Mouse (Mus musculus): ENCODE measurements at regions not wholly inside any gene's neighbourhood (a gene's known extent, or its start where the extent isn't known, plus 50 kb on each side); places are given as distances from the start of the nearest gene placed in this dataset.

- no peak for DNase-seq (ENCODE audit: low read depth)
Measured at GRCm38 (mm10) chr7:65772845-65773244, 81.9 kb downstream of the Tm2d3 start.

- peak; percentile 54 for DNase-seq (ENCODE audit: low read depth)
Measured at GRCm38 (mm10) chr7:65773948-65774347, 83.0 kb downstream of the Tm2d3 start.

- peak; percentile 47 for DNase-seq (ENCODE audit: low read depth)
Measured at GRCm38 (mm10) chr7:65774388-65775015, 83.5 kb downstream of the Tm2d3 start.

GRCm38 (mm10) chr7:65775016-65775415, 84.0 kb downstream of the Tm2d3 start:
- DNase-seq (ENCODE audit: low read depth): no peak

GRCm38 (mm10) chr7:65779716-65780372, 81.7 kb upstream of the Pcsk6 start:
- DNase-seq (ENCODE audit: low read depth): no peak

- no peak for DNase-seq (ENCODE audit: low read depth)
Measured at GRCm38 (mm10) chr7:65780578-65781370, 80.8 kb upstream of the Pcsk6 start.

GRCm38 (mm10) chr7:65782024-65782423, 79.5 kb upstream of the Pcsk6 start:
- DNase-seq (ENCODE audit: low read depth): peak; percentile 69

- DNase-seq (ENCODE audit: low read depth): no peak
Measured at GRCm38 (mm10) chr7:65783773-65784172, 77.8 kb upstream of the Pcsk6 start.

- DNase-seq (ENCODE audit: low read depth): no peak
Measured at GRCm38 (mm10) chr7:65786916-65787315, 74.6 kb upstream of the Pcsk6 start.

- DNase-seq (ENCODE audit: low read depth): no peak
Measured at GRCm38 (mm10) chr7:65787849-65788248, 73.7 kb upstream of the Pcsk6 start.

GRCm38 (mm10) chr7:65790264-65790663, 71.3 kb upstream of the Pcsk6 start:
- no peak for DNase-seq (ENCODE audit: low read depth)

GRCm38 (mm10) chr7:65792187-65792823, 69.2 kb upstream of the Pcsk6 start:
- no peak for DNase-seq (ENCODE audit: low read depth)

GRCm38 (mm10) chr7:65802306-65802705, 59.2 kb upstream of the Pcsk6 start:
- peak; percentile 65 for DNase-seq (ENCODE audit: low read depth)

- no peak for DNase-seq (ENCODE audit: low read depth)
Measured at GRCm38 (mm10) chr7:65802806-65803205, 58.7 kb upstream of the Pcsk6 start.

- no peak for DNase-seq (ENCODE audit: low read depth)
Measured at GRCm38 (mm10) chr7:65803422-65804303, 57.9 kb upstream of the Pcsk6 start.

Data from fibroblast of lung, adult 2 months (primary cell).